Mouse (Mus musculus) C2C12 (cell line): ENCODE measurements around the gene Itgb6. TPM values are rescaled to one million over a fixed set of nuclear protein-coding genes. Genes with fewer than 3 reads are reported as not detected.
A peak's percentile ranks its signal among the peaks of the same experiment; 100 is the strongest.

Experiments
- H3K27me3 ChIP-seq: one replicate; pipeline ENCODE4 v1.6.1; 2011; ENCODE audit not compliant: control insufficient read depth, insufficient read depth, insufficient read length
- H3K36me3 ChIP-seq: one replicate; pipeline ENCODE4 v1.6.1; 2011; ENCODE audit not compliant: control insufficient read depth, insufficient read depth
- H3K4me3 ChIP-seq: one replicate; pipeline ENCODE4 v1.5.1; 2011; ENCODE audit warnings: mild to moderate bottlenecking, control low read depth; ENCODE audit not compliant: poor library complexity, insufficient read depth, severe bottlenecking
- H3K79me2 ChIP-seq: one replicate; pipeline ENCODE4 v1.6.1; 2011; ENCODE audit not compliant: control insufficient read depth, insufficient read depth
- H3K79me3 ChIP-seq: one replicate; pipeline ENCODE4 v1.6.1; 2011; ENCODE audit warnings: low read depth, control low read depth
- H3ac ChIP-seq: one replicate; pipeline ENCODE3; 2011; ENCODE audit warnings: low read depth; ENCODE audit not compliant: control insufficient read depth, insufficient read length
- CEBPB ChIP-seq: IDR thresholded peaks from one replicate; pipeline ENCODE4 v1.6.1; 2011; ENCODE audit warnings: low read depth, mild to moderate bottlenecking, control low read depth, moderate library complexity
- CTCF ChIP-seq: IDR thresholded peaks from one replicate; pipeline ENCODE4 v1.5.1; 2011; ENCODE audit not compliant: control insufficient read depth, insufficient read depth, insufficient read length
- FOSL1 ChIP-seq: IDR thresholded peaks from one replicate; pipeline ENCODE4 v1.8.0; 2011; ENCODE audit warnings: mild to moderate bottlenecking, low read length; ENCODE audit not compliant: poor library complexity, insufficient read depth, severe bottlenecking
- MAX ChIP-seq: IDR thresholded peaks from one replicate; pipeline ENCODE4 v1.6.1; 2011; ENCODE audit warnings: mild to moderate bottlenecking, control low read depth
- MYOD1 ChIP-seq: IDR thresholded peaks from one replicate; pipeline ENCODE4 v1.6.1; 2011; ENCODE audit warnings: low read depth; ENCODE audit not compliant: control insufficient read depth, insufficient read length
- MYOG ChIP-seq: IDR thresholded peaks from one replicate; pipeline ENCODE4 v1.6.1; 2011; ENCODE audit not compliant: control insufficient read depth, insufficient read length; ENCODE audit errors: extremely low read depth
- USF1 ChIP-seq: IDR thresholded peaks from one replicate; pipeline ENCODE4 v1.6.1; 2011; ENCODE audit warnings: low read depth, mild to moderate bottlenecking, control low read depth, moderate library complexity
- polyA plus RNA-seq: library from polyadenylated mRNA; unstranded; fragments of >200 nt; fragmentation: generic; extraction: Trizol; gene quantifications from one replicate; pipeline ENCODE4 v1.2.1, GENCODE M21; 2012; ENCODE audit warnings: missing spikeins

Gene Itgb6
- polyA plus RNA-seq, 1 experiment = 0.30 TPM

DNA sequence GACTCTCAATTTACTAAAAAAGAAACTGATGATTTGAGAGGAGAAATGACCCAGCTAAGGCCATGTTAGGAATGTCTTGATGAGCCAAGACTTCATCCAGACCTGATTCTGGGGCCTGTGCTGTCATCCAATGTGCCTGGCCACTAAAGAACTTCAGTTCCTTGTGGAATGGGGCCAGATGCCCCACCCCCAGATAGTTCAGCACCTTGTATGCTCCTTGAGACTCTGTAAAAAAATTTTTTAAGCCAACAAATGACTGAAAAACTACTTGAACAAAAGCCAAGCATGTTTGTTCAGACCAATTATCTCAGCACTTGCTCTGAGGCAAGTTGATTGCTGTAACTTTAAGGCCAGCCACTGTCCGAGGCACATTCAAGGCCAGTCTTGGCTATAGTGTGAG, 59.4 kb downstream of the Itgb6 start:
- no peak overlapping the region for H3K4me3 ChIP-seq
- TF ChIP-seq FOSL1 = no peak
- no peaks in the 10 kb centered on the region for H3K79me2 ChIP-seq
- H3K36me3 ChIP-seq = no peaks in the 10 kb centered on the region
- no peaks in the 10 kb centered on the region for H3K27me3 ChIP-seq
- no peaks in the 10 kb centered on the region for H3K79me3 ChIP-seq
- no peak overlapping the region for H3ac ChIP-seq

DNA sequence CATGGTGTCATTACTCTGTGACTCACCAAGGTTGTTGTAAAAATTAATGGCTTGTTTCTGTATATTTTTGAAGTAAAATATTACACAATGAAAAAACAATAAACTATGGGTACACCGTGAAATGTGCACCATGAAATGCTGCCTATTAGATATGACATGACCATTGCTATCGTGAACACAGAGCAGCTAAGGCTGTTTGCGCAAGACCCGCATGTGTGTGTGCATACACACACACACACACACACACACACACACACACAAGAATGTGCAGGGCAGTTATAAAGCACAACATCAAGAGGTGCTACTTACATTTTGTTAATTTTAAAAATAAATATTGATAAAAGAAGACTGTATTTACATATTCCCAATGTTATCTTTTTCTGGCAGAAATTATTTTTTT, 62.5 kb downstream of the Itgb6 start:
- TF ChIP-seq MAX (no peak), CTCF (no peak), CEBPB (peak; percentile 88)
- Histone ChIP-seq H3K79me3 (no peaks in the 10 kb centered on the region), H3K4me3 (no peak overlapping the region), H3K36me3 (no peaks in the 10 kb centered on the region), H3ac (no peak overlapping the region), H3K27me3 (no peaks in the 10 kb centered on the region), H3K79me2 (no peaks in the 10 kb centered on the region)

DNA sequence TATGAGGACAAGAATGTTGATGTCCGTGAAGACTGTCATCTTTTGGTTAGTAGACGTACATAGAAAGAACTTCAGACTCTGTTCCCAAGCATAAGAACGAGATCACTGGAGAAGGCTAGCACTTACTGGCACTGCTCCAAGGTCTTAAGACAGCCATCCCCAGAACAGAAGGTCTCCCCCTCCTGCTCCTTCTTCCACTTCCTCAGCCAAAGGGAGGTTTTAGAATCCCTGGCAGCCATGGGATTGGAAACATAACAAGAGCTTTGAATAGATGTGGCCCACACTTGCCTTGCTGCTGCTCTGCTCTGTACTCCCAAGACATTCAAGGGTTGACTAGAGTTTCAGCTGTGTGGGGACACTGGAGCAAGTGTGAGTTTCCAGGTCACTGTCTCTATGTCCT, 63.5 kb downstream of the Itgb6 start:
- no peak overlapping the region for H3K4me3 ChIP-seq
- H3K79me2 ChIP-seq = no peaks in the 10 kb centered on the region
- H3ac ChIP-seq = no peak overlapping the region
- no peaks in the 10 kb centered on the region for H3K27me3 ChIP-seq
- no peaks in the 10 kb centered on the region for H3K79me3 ChIP-seq
- no peaks in the 10 kb centered on the region for H3K36me3 ChIP-seq
- TF ChIP-seq MAX (no peak), USF1 (no peak), CEBPB (no peak), CTCF (no peak), MYOD1 (no peak), MYOG (no peak), FOSL1 (no peak)

DNA sequence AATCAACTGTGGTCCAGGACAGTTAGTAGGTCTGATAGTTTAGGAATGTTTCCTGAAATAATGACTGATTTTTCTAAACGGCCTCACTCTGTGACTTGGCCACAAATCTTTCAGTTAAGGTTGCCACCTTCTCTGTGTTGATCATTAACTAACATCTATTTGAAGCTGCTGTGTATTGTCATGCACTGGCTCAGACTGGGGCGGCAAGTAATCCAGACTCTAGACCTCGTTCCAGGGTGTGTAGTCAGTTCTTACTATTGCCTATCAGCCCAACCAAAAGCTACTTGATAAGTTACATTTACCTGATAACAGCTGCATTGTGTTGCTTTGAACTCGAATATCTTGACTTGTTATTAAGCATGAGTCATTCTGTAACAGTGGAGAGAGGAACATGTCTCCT, 67.6 kb downstream of the Itgb6 start:
- TF ChIP-seq MYOD1 = no peak
- no peak for TF ChIP-seq MYOG
- no peak for TF ChIP-seq CEBPB
- TF ChIP-seq MAX = no peak
- no peak for TF ChIP-seq USF1
- no peak for TF ChIP-seq CTCF
- TF ChIP-seq FOSL1 = no peak
- no peaks in the 10 kb centered on the region for H3K79me3 ChIP-seq
- H3K27me3 ChIP-seq = no peaks in the 10 kb centered on the region
- H3K79me2 ChIP-seq = no peaks in the 10 kb centered on the region
- no peaks in the 10 kb centered on the region for H3K36me3 ChIP-seq
- no peak overlapping the region for H3ac ChIP-seq
- no peak overlapping the region for H3K4me3 ChIP-seq

DNA sequence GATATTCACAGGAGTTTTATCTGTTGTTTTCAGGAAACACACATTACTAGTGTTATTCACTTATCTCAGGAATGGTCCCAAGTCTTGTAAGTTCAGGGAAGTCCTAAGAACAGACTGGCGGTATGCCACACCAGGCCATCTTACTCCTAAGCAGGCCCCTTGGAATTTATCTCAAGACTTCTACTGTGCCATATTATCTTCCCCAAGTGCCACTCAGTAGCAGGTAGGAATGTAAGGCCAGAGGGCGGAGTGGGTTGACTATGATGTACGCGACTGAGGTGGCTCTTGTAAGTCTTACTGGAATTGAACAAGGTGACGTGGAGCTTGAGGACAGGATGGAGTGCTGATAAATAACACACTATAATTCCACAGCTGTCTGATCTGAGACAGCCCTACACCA, 72.3 kb downstream of the Itgb6 start:
- TF ChIP-seq MYOG (no peak), CEBPB (no peak), USF1 (no peak), MAX (no peak), MYOD1 (no peak), CTCF (no peak), FOSL1 (no peak)
- Histone ChIP-seq H3K79me2 (no peaks in the 10 kb centered on the region), H3K79me3 (no peaks in the 10 kb centered on the region), H3ac (no peak overlapping the region), H3K4me3 (no peak overlapping the region), H3K27me3 (no peaks in the 10 kb centered on the region), H3K36me3 (no peaks in the 10 kb centered on the region)

DNA sequence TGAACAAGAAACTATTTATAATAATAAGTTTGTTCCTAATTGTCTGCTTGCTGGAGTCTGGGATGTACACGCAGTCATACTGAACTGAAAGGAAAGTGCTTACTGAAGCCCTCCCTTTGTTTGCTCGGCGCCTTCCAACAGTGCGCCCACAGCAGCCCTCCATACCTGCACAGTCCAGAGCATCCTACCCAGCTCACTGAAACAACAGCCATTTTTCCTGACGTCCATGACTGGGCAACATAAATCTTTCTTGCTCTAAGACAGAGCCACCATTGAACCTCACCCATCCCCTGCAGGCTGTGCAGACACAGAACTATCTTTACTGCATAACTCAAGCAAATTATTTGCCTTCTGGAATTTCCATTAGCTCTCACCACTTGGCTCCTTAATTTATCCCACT, 74.8 kb downstream of the Itgb6 start:
- TF ChIP-seq MAX (no peak), USF1 (no peak), CTCF (no peak), MYOG (no peak), FOSL1 (no peak), MYOD1 (no peak), CEBPB (no peak)

More for the DNA sequence above, 74.8 kb downstream of the Itgb6 start:
- no peak overlapping the region for H3K4me3 ChIP-seq
- H3ac ChIP-seq = no peak overlapping the region
- H3K27me3 ChIP-seq = no peaks in the 10 kb centered on the region
- no peaks in the 10 kb centered on the region for H3K79me2 ChIP-seq
- no peaks in the 10 kb centered on the region for H3K79me3 ChIP-seq
- H3K36me3 ChIP-seq = no peaks in the 10 kb centered on the region
